Mouse (Mus musculus) forebrain, embryonic 16.5 days (tissue): ENCODE measurements around the gene Serpinb9c. TPM values are rescaled to one million over a fixed set of nuclear protein-coding genes. Genes with fewer than 3 reads are reported as not detected.

Source experiments
- polyA plus RNA-seq: library from polyadenylated mRNA; unstranded; fragments of >200 nt; fragmentation: Nextera tagmentation; extraction: Ambion mirVana; gene quantifications from 2 replicates; pipeline ENCODE4 v1.2.1, GENCODE M21; 2015

Gene Serpinb9c
- polyA plus RNA-seq, 1 experiment from 2014 or later, result not detected

Other genes starting within 250 kb of the Serpinb9c start
- gene Serpinb6b, start 194.5 kb downstream of the Serpinb9c start, polyA plus RNA-seq, result 1.1 and 1.2 TPM in 2 replicates
- gene Serpinb9, start 156.5 kb downstream of the Serpinb9c start, polyA plus RNA-seq, result 1.3 and 2.0 TPM in 2 replicates
- 0.11 and 0.14 TPM in 2 replicates for gene Serpinb9b, start 132.3 kb downstream of the Serpinb9c start, polyA plus RNA-seq
- gene Serpinb1b, start 81.2 kb downstream of the Serpinb9c start, polyA plus RNA-seq, result 2.2 and 3.3 TPM in 2 replicates
- not detected in 2 replicates for gene Serpinb9d, start 33.2 kb upstream of the Serpinb9c start, polyA plus RNA-seq
- gene Serpinb9e, start 89.9 kb upstream of the Serpinb9c start, polyA plus RNA-seq, result not detected in 2 replicates
- gene Serpinb9f, start 164.3 kb upstream of the Serpinb9c start, polyA plus RNA-seq, result not detected in 2 replicates
- gene Gm11397, start 236.0 kb upstream of the Serpinb9c start, polyA plus RNA-seq, result not detected in 2 replicates